Mouse (Mus musculus) kidney, postnatal 0 days (tissue): Measurements from ENCODE around the gene Slc22a23. TPM values are rescaled to one million over a fixed set of nuclear protein-coding genes. Genes with fewer than 3 reads are reported as not detected.

Experiments
- ATAC-seq: fragments of 200-750 bp; cut with Nextera tagmentation; replicated peaks from 2 replicates; pipeline ENCODE4 v1.8.0; 2017; ENCODE audit warnings: low read depth, moderate number of reproducible peaks, moderate TSS enrichment, moderate library complexity; ENCODE audit not compliant: low FRiP score
- DNase-seq: peaks from one replicate; pipeline ENCODE4 v3.0.0-alpha.2; 2016; ENCODE audit warnings: low spot score
- H3K27ac ChIP-seq: fragments of 300-500 bp; sonication (generic); 2 replicates; pipeline ENCODE4 v1.5.1; 2014; ENCODE audit warnings: mild to moderate bottlenecking
- H3K27me3 ChIP-seq: fragments of 300-500 bp; sonication (generic); 2 replicates; pipeline ENCODE4 v1.6.1; 2014; ENCODE audit warnings: low read length, mixed read lengths; ENCODE audit not compliant: insufficient read depth
- H3K36me3 ChIP-seq: fragments of 300-500 bp; sonication (generic); 2 replicates; pipeline ENCODE4 v1.6.1; 2014; ENCODE audit warnings: low read length, mixed read lengths; ENCODE audit not compliant: insufficient read depth
- H3K4me1 ChIP-seq: fragments of 300-500 bp; sonication (generic); replicated peaks from 2 replicates; pipeline ENCODE4 v1.6.1; 2014; ENCODE audit warnings: antibody characterized with exemption, low read length, mixed read lengths; ENCODE audit not compliant: insufficient read depth
- H3K4me2 ChIP-seq: fragments of 300-500 bp; sonication (generic); 2 replicates; pipeline ENCODE4 v1.6.1; 2014; ENCODE audit warnings: mild to moderate bottlenecking, low read length, moderate library complexity, mixed read lengths
- H3K4me3 ChIP-seq: fragments of 300-500 bp; sonication (generic); replicated peaks from 2 replicates; pipeline ENCODE4 v1.5.1; 2014; ENCODE audit warnings: low read depth, low read length
- H3K9ac ChIP-seq: fragments of 300-500 bp; sonication (generic); 2 replicates; pipeline ENCODE4 v1.6.1; 2014; ENCODE audit warnings: low read depth, low read length
- H3K9me3 ChIP-seq: fragments of 300-500 bp; sonication (generic); replicated peaks from 2 replicates; pipeline ENCODE4 v1.6.1; 2016; ENCODE audit warnings: low read length, inconsistent platforms, mixed read lengths
- CTCF ChIP-seq: IDR thresholded peaks from 2 replicates; pipeline ENCODE4 v1.5.1; 2016; ENCODE audit warnings: antibody characterized with exemption, low read depth, mild to moderate bottlenecking, moderate library complexity
- WGBS: fragments of 180-500 bp; shearing (Covaris S2); extraction: QIAGEN DNeasy Blood & Tissue Kit; methylation state at CpG from one replicate; pipeline ENCODE4 v1.1.7; 2014; 5-methylcytosine and 5-hydroxymethylcytosine counted together
- polyA plus RNA-seq: library from polyadenylated mRNA; unstranded; fragments of >200 nt; fragmentation: Nextera tagmentation; extraction: Ambion mirVana; gene quantifications from 2 replicates; pipeline ENCODE4 v1.2.1, GENCODE M21; 2015

Gene Slc22a23
- polyA plus RNA-seq, 1 experiment from 2014 or later = 4.3 TPM

DNA sequence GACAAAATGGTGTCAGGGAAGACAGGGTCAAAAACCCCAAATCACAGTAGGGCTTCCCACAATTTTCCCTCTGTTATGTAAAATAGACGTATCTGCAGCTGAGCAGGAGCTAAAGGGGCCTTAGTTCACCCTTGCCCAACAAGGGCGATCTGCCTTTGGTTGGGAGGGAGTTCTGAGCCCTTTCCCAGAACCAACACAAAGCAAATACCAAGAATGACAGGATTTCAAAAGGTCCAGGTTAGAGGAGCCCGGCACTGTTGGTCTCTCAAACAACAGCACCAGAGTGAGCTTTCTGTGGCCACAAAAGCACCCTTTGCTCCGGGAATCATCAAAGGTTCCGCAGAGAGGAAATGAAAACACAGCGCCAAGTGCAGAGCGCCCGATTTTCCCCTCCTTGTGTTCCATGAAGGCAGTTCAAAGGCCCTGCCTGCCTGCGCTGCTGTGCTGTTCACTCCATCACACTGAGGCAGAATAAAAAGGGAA, 57.3 kb downstream of the Slc22a23 start:
- Histone ChIP-seq H3K9ac (no peak overlapping the region), H3K4me3 (no peak overlapping the region), H3K27me3 (no peaks in the 10 kb centered on the region), H3K36me3 (no peaks in the 10 kb centered on the region), H3K4me2 (no peak overlapping the region), H3K9me3 (no peaks in the 10 kb centered on the region), H3K4me1 (0 out of 2 replicates have a peak, but pooled peaks cover 5% of the 10 kb centered on the region), H3K27ac (no peak overlapping the region)
- WGBS = 22% methylated on average over 9 of the region's 9 CpGs
- TF ChIP-seq CTCF = no peak
- no peak for ATAC-seq
- no peak for DNase-seq

DNA sequence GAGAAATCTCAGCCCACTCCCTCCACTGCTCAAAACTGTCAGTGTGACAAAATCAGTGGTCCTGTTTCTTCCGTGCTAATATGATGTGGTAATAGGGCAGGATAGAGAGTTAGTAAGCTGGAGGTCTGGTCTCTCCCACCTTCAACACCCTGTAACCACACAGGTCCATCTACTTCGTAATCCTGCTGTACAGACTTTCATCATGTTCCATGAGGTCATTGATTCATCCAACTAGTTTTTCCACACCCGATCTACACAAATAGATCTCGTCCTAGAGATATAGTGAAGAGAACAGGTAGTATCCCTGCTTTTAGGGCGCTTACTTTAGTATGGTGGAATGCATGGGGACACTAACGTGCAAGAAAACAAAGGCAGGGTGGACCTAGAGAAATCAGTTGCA, 63.6 kb downstream of the Slc22a23 start:
- Histone ChIP-seq H3K36me3 (no peaks in the 10 kb centered on the region), H3K27ac (no peak overlapping the region), H3K4me3 (no peak overlapping the region), H3K9me3 (no peaks in the 10 kb centered on the region), H3K27me3 (no peaks in the 10 kb centered on the region), H3K4me2 (no peak overlapping the region), H3K4me1 (peaks cover 3% of the 10 kb centered on the region), H3K9ac (no peak overlapping the region)
- WGBS = 89% methylated on average over 6 of the region's 6 CpGs
- no peak for ATAC-seq
- TF ChIP-seq CTCF = no peak
- DNase-seq = no peak

DNA sequence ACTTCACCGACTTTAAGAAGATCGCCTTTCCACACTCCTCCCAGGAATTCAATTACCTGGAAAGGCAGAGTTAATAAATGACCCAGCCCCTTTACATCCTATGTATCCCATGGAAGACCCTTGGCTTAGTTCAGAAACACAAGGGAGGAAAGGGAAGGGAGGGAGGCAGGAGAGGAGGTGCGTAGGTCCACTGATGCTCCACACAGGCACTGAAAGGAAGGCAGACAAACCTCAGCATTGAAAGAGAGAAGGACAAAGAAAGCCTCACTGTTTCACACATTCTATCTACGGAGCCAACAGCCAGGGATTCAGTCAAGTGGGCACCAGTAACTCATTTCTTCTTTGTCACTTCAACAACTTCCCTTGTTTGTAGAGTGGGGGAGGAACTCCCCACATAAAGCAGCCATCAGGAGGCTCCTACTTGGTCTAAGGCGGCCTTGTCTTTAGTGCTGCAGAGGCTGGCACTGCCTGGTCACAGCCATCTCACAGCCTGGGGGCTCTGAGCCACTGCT, 66.2 kb downstream of the Slc22a23 start:
- TF ChIP-seq CTCF = no peak
- WGBS = 51% methylated on average over 5 of the region's 5 CpGs
- Histone ChIP-seq H3K27me3 (no peaks in the 10 kb centered on the region), H3K9me3 (no peaks in the 10 kb centered on the region), H3K36me3 (no peaks in the 10 kb centered on the region), H3K9ac (no peak overlapping the region), H3K4me2 (no peak overlapping the region), H3K4me1 (peaks cover 3% of the 10 kb centered on the region), H3K27ac (no peak overlapping the region), H3K4me3 (no peak overlapping the region)
- ATAC-seq = peak; percentile 36; the same call in 1 of the 2 replicates
- peak; percentile 23 for DNase-seq

DNA sequence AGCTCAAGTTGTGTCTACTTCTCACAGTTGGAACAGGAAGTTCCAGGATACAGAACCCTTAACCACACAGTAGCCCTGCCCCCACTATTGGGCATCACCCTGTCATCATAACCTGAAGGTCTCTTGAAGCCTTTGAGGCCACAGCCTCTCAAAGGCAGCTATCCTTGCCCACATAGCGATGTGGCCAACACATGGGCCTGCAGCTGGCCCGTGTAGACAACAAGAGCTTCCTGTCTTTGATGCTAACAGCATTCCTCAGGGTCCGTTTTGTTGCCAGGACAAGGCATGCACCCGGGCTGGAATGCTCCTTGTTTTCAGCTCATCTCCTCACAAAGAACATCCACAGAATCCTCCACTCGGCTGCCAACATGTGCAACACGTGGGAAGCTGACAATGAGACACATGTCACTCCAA, 66.7 kb downstream of the Slc22a23 start:
- no peak for TF ChIP-seq CTCF
- H3K9me3 ChIP-seq = no peaks in the 10 kb centered on the region
- H3K9ac ChIP-seq = no peak overlapping the region
- no peaks in the 10 kb centered on the region for H3K27me3 ChIP-seq
- 0 out of 2 replicates have a peak, but pooled peaks have one; percentile 33 for ATAC-seq
- peaks cover 3% of the 10 kb centered on the region for H3K4me1 ChIP-seq
- 43% methylated on average over 6 of the region's 6 CpGs for WGBS
- no peaks in the 10 kb centered on the region for H3K36me3 ChIP-seq
- no peak for DNase-seq
- no peak overlapping the region for H3K4me2 ChIP-seq
- H3K27ac ChIP-seq = no peak overlapping the region
- H3K4me3 ChIP-seq = no peak overlapping the region

DNA sequence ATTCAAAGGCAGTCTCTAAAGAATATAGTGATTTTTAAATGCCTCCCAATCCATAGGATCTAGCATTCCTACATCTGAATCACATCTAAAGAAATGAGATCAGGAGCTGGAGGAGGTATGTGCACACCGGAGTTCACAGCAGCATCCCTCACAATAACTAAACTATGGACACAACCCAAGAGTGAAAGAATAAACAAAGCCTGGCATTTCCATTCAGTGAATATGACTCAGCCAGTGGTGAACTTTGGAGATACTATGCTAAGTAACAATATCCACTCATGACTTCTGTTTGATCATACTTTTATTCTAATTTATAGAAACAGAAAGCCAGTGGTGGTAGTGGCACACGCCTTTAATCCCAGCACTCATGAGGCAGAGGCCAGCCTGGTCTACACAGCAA, 67.4 kb downstream of the Slc22a23 start:
- DNase-seq (no peak), ATAC-seq (no peak)
- no peak overlapping the region for H3K27ac ChIP-seq
- 92% methylated on average over 2 of the region's 2 CpGs for WGBS
- H3K9me3 ChIP-seq = no peaks in the 10 kb centered on the region
- no peaks in the 10 kb centered on the region for H3K27me3 ChIP-seq
- H3K4me1 ChIP-seq = peaks cover 3% of the 10 kb centered on the region
- no peak for TF ChIP-seq CTCF
- H3K4me2 ChIP-seq = no peak overlapping the region
- no peaks in the 10 kb centered on the region for H3K36me3 ChIP-seq
- no peak overlapping the region for H3K4me3 ChIP-seq
- H3K9ac ChIP-seq = no peak overlapping the region

DNA sequence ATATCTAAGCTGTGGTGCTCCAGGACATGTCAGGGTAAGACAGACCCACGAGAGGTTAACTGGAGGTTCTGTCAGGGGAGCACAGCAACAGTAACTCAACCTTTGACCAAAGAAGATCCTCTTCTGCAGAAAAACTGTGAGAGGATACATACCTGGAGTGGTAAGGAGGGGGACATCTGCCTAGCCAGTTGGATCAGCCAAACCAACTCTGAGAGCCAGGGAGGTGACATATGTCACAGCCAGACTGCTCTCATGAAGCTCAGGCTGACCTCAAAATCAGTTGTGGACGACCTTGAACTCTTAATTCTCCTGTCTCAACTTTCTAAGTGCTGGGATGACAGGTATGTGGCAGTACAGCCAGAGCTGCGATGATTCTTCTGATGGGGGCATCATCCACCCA, 68.0 kb downstream of the Slc22a23 start:
- no peak for TF ChIP-seq CTCF
- Histone ChIP-seq H3K4me1 (peaks cover 5% of the 10 kb centered on the region), H3K4me3 (no peak overlapping the region), H3K36me3 (no peaks in the 10 kb centered on the region), H3K9ac (no peak overlapping the region), H3K9me3 (no peaks in the 10 kb centered on the region), H3K4me2 (no peak overlapping the region), H3K27me3 (no peaks in the 10 kb centered on the region), H3K27ac (no peak overlapping the region)
- ATAC-seq = no peak
- no peak for DNase-seq
- 73% methylated on average over 3 of the region's 3 CpGs for WGBS

DNA sequence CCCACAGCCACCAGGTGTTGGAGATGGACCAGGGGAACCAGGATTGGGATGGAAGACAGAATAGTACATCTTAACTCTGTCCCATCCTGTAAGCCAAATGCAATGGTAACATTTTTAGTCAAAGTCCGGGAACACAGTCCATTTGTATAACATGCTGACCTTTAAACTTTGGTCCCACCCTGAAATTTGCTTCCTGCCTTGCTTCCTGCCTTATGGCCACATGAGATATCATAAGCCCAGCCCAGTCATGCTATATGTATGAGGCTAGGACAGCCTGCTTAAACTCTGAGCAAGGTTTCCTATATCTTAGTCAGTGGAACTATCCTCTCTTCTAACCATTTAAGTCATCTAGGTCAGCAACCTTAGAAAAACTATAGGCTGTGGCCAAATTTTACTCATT, 70.1 kb downstream of the Slc22a23 start:
- DNase-seq (no peak), ATAC-seq (no peak)
- Histone ChIP-seq H3K4me2 (no peak overlapping the region), H3K4me1 (peaks cover 11% of the 10 kb centered on the region), H3K36me3 (no peaks in the 10 kb centered on the region), H3K4me3 (no peak overlapping the region), H3K27me3 (no peaks in the 10 kb centered on the region), H3K9me3 (no peaks in the 10 kb centered on the region), H3K9ac (no peak overlapping the region), H3K27ac (no peak overlapping the region)
- WGBS = 63% methylated on average over 1 of the region's 1 CpGs
- no peak for TF ChIP-seq CTCF
